Mouse (Mus musculus): ENCODE data around the gene Plau. TPM values are rescaled to one million over a fixed set of nuclear protein-coding genes. Genes with fewer than 3 reads are reported as not detected.

Plau gene
- polyA plus RNA-seq, 1 experiment from 2014 or later, result 0.21 TPM

DNA sequence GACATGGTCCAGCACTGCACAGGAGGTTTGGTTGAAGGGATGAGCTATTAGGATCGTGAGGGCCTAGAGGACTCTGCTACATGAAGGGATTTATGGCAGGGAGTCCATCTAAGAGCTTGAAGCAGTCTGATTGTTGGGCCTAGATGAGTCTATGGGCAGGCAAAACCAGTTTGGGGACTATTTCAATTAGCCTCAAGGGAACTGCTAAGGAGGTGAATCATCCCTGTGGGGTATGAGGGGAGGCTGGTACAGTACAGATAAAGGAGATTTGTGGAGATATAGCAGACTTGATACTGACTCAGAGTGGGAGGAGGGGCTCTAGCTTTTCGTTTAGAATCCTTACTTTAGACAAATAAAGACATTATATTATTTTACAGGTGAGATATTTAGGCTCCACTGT lies 14.0 kb downstream of the Plau start:
- no peak overlapping the region for H3K4me2 ChIP-seq
- ATAC-seq (ENCODE audit: low FRiP score, low read depth), result no peak
- no peaks in the 10 kb centered on the region for H3K36me3 ChIP-seq
- no peak overlapping the region for H3K9ac ChIP-seq
- H3K4me1 ChIP-seq (replicated peaks), result no peaks in the 10 kb centered on the region
- WGBS, result 80% methylated on average over 2 of the region's 2 CpGs
- H3K27ac ChIP-seq (replicated peaks), result no peak overlapping the region
- no peaks in the 10 kb centered on the region for H3K27me3 ChIP-seq
- H3K4me3 ChIP-seq, result no peak overlapping the region
- no peaks in the 10 kb centered on the region for H3K9me3 ChIP-seq

DNA sequence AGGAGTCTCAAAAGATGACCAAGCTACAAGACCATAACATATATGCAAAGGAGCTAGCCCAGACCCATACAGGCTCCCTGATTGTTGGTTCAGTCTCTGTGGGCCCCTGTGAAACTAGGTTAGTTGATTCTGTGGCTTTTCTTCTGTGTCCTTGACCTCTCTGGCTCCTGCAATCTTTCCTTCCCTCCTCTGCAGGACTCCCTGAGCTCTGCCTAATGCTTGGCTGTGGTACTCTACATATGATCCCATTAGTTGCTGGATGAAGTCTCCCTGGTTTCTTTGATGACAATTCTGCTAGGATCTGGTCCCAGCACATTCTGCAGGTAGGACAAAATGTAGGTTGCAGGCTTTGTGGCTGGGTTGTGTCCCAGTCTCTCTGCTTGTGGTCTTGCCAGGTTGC lies 15.3 kb downstream of the Plau start:
- H3K4me3 ChIP-seq, result no peak overlapping the region
- H3K9ac ChIP-seq, result no peak overlapping the region
- H3K27ac ChIP-seq (replicated peaks), result no peak overlapping the region
- H3K9me3 ChIP-seq, result no peaks in the 10 kb centered on the region
- no peak overlapping the region for H3K4me2 ChIP-seq
- no peaks in the 10 kb centered on the region for H3K27me3 ChIP-seq
- no peak for ATAC-seq (ENCODE audit: low FRiP score, low read depth)
- H3K4me1 ChIP-seq (replicated peaks), result no peaks in the 10 kb centered on the region
- H3K36me3 ChIP-seq, result no peaks in the 10 kb centered on the region

DNA sequence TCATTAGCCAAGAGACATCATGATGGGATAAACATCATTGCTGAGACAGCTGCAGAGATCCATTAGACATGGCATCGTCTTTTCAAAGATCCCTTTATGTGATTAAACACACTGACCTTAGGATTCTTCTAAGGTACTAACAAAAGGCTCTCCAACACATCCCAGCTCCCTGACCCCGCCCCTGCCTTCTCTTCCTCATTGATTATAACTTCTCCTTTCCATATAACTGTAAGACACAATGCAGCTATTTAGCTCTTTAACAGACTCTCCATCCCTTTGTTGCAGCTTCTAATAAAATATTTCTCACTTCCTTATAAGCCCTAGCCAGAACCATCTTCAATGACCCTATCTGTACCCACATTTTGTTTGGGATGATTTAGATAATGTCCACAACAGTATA lies 24.7 kb downstream of the Plau start:
- no peak for ATAC-seq (ENCODE audit: low FRiP score, low read depth)
- Histone ChIP-seq H3K4me3 (no peak overlapping the region), H3K4me1 (replicated peaks) (no peaks in the 10 kb centered on the region), H3K27me3 (no peaks in the 10 kb centered on the region), H3K9me3 (no peaks in the 10 kb centered on the region), H3K36me3 (no peaks in the 10 kb centered on the region), H3K27ac (replicated peaks) (no peak overlapping the region), H3K9ac (no peak overlapping the region), H3K4me2 (no peak overlapping the region)
- whole genome bisulfite sequencing, result 76% methylated on average over 2 of the region's 2 CpGs

DNA sequence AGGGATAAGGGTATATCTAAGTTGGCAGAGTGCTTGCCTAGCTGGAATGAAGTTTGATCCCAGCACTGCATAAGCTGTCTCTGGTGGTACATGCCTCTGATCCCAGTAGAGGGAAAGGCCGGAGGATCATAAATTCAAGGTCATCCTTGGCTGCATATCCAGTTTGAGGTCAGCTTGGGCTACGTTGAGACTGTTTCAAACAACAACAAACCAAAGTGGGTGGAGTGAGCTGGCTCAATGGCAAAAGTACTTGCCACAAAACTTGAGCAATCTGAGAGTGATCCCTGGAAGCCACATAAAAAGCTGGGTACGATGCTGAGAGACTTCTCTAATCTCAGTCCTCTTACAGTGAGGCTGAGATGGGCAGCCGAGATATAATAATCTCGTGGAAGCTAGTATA lies 25.1 kb downstream of the Plau start:
- Histone ChIP-seq H3K4me2 (no peak overlapping the region), H3K9ac (no peak overlapping the region), H3K4me1 (replicated peaks) (no peaks in the 10 kb centered on the region), H3K9me3 (no peaks in the 10 kb centered on the region), H3K27me3 (no peaks in the 10 kb centered on the region), H3K27ac (replicated peaks) (no peak overlapping the region), H3K4me3 (no peak overlapping the region), H3K36me3 (no peaks in the 10 kb centered on the region)
- ATAC-seq (ENCODE audit: low FRiP score, low read depth), result no peak
- WGBS, result 86% methylated on average over 5 of the region's 5 CpGs

DNA sequence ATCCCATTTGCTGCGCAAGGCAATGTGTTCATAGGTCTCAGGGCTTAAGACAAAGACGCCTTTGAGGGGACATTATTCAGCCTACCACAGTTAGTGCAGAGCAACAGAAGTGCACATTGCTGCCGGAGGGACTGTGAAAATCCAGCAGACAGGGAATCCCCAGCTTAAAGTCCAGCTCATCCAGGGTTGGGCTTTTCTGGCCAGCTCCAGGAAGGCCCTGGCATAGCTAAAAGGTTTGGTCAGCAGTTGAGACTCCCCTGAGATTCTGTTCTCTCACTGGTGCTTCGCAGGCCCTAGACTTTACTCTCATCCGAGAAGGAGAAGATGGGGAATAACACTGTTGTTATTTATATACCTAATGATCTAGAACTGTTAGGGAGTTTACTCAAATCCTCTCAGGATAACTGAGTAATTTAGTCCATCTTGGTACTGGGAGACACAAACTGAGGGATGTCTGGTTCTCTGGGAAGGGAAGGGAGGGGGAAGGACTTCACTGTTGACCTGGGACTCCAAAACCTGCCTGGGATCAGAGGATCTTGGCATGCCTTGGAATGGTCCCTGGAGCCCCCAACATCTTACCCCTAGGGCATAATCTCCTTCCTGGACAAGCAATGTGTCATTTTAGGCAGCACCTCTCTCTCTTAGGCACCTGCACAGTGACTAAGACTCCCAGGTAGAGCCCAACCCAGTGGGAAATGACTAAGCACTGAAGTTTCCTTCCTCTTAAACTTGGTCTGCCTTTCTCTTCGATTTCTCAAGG lies 27.0 kb downstream of the Plau start:
- Histone ChIP-seq H3K4me1 (replicated peaks) (no peaks in the 10 kb centered on the region), H3K27ac (replicated peaks) (no peak overlapping the region), H3K9me3 (no peaks in the 10 kb centered on the region), H3K27me3 (no peaks in the 10 kb centered on the region), H3K4me3 (no peak overlapping the region), H3K9ac (no peak overlapping the region), H3K36me3 (no peaks in the 10 kb centered on the region), H3K4me2 (no peak overlapping the region)
- WGBS, result 73% methylated on average over 6 of the region's 6 CpGs
- no peak for ATAC-seq (ENCODE audit: low FRiP score, low read depth)

DNA sequence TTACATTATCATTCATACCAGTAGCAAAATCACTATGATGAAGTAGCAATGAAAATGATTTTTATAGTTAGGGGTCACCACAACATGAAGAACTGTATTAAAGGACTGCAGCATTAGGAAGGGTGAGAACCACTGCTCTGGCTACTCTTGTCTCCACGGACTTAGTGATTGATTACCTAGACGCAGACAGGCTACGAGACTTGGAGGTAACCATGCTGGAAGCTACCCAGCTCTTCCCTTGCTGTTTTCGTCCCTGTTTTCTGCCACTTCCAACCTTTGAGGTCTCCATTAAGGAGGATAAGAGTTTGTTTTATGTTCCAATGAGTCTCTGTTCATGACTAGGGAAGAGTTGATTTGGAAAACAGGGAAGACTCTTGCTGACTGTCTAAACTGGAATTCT lies 27.7 kb downstream of the Plau start:
- WGBS, result 72% methylated on average over 4 of the region's 4 CpGs
- no peaks in the 10 kb centered on the region for H3K36me3 ChIP-seq
- H3K4me2 ChIP-seq, result no peak overlapping the region
- ATAC-seq (ENCODE audit: low FRiP score, low read depth), result no peak
- H3K27me3 ChIP-seq, result no peaks in the 10 kb centered on the region
- H3K9me3 ChIP-seq, result no peaks in the 10 kb centered on the region
- H3K9ac ChIP-seq, result no peak overlapping the region
- H3K27ac ChIP-seq (replicated peaks), result no peak overlapping the region
- H3K4me3 ChIP-seq, result no peak overlapping the region
- no peaks in the 10 kb centered on the region for H3K4me1 ChIP-seq (replicated peaks)

DNA sequence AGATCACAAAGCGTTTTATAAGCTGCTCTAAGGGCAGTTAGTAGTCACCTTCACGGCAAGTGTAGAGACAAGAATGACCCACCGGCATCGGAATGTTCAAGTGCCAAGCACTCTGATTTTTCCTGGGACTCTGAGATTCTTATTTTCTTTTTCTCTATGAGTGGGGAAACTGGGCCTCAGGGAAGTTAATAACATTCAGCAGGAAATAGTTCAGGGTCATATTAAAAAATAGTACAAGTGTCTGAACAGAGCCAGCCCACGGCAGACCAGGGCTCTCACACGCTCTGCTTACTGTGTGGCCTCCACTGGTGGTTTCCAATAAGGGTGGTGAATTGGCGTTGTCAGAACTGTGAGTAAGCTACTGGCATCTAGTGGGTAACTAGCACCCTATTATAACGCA lies 29.1 kb downstream of the Plau start:
- no peak overlapping the region for H3K4me2 ChIP-seq
- H3K27ac ChIP-seq (replicated peaks), result no peak overlapping the region
- H3K9ac ChIP-seq, result no peak overlapping the region
- H3K27me3 ChIP-seq, result no peaks in the 10 kb centered on the region
- ATAC-seq (ENCODE audit: low FRiP score, low read depth), result no peak
- no peaks in the 10 kb centered on the region for H3K9me3 ChIP-seq
- WGBS, result 87% methylated on average over 8 of the region's 8 CpGs
- no peaks in the 10 kb centered on the region for H3K4me1 ChIP-seq (replicated peaks)
- no peaks in the 10 kb centered on the region for H3K36me3 ChIP-seq
- H3K4me3 ChIP-seq, result no peak overlapping the region

DNA sequence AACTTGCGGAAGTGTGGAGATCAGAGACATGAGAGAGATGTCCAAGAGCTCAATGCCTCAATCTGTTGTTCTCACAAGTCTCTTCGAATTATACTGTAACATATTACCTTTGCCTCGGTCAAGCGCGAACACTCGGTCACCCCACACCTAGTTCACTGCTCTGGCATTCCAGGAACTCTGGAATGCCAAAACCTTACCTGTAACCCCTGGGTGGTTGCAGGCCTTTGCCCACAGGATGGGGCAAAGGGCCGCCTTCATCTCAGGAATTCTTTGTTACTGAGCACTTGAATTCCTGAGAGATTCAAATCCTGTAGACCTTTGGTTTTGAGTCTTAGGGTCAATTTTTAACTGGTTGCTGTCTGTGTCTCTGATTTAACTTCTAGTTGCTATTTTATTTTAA lies 29.9 kb downstream of the Plau start:
- ATAC-seq (ENCODE audit: low FRiP score, low read depth), result no peak
- H3K36me3 ChIP-seq, result no peaks in the 10 kb centered on the region

DNA sequence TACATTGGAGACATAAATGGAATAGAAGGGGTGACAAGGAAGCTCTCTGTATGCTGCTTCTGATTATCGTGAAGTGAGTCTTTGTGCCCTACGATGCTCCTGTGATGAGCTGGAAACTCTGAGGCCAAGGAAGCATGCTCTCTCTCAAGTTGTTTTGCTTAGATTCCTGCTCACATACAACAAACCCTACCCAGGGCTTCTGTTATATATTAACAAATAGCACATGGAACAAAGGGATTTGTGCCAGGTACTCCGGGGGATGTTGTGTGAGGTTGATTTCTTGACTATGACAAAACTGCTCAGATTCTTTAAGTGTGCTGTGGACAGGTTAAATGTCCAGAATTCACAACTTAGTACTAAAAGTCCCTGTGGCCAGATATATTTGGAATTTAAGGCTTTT lies 33.6 kb downstream of the Plau start:
- Histone ChIP-seq H3K36me3 (no peaks in the 10 kb centered on the region), H3K9ac (no peak overlapping the region), H3K27ac (replicated peaks) (no peak overlapping the region), H3K9me3 (no peaks in the 10 kb centered on the region), H3K4me1 (replicated peaks) (no peaks in the 10 kb centered on the region), H3K4me3 (no peak overlapping the region), H3K4me2 (no peak overlapping the region), H3K27me3 (no peaks in the 10 kb centered on the region)
- ATAC-seq (ENCODE audit: low FRiP score, low read depth), result no peak
- WGBS, result 89% methylated on average over 3 of the region's 3 CpGs

More for the DNA sequence above, 29.9 kb downstream of the Plau start:
- Histone ChIP-seq H3K4me2 (no peak overlapping the region), H3K9ac (no peak overlapping the region), H3K27ac (replicated peaks) (no peak overlapping the region), H3K27me3 (no peaks in the 10 kb centered on the region), H3K4me3 (no peak overlapping the region), H3K9me3 (no peaks in the 10 kb centered on the region), H3K4me1 (replicated peaks) (no peaks in the 10 kb centered on the region)
- 95% methylated on average over 7 of the region's 7 CpGs for WGBS

DNA sequence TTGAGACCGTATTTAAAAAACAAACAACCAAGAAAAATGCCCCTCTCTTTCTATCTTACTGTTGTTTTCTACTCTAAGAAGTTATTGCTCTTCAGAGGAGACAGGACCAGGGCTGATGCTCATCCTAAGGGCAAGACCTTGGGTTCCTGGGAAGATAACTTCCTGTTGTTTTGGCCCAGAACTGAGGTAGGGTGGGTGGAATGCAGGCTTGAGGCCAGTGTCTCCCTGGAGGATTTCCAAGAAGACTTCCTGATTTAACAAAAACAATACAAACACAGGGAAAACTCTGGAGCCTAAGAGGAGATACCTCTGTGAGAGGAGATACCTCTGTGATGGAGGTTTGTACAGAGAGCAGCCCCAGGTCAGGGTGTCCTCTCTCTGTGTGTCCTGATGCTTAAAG lies 35.0 kb downstream of the Plau start:
- 86% methylated on average over 1 of the region's 1 CpGs for WGBS
- Histone ChIP-seq H3K4me2 (no peak overlapping the region), H3K9ac (no peak overlapping the region), H3K4me3 (no peak overlapping the region), H3K27me3 (no peaks in the 10 kb centered on the region), H3K36me3 (no peaks in the 10 kb centered on the region), H3K4me1 (replicated peaks) (no peaks in the 10 kb centered on the region), H3K27ac (replicated peaks) (no peak overlapping the region), H3K9me3 (no peaks in the 10 kb centered on the region)
- ATAC-seq (ENCODE audit: low FRiP score, low read depth), result no peak

DNA sequence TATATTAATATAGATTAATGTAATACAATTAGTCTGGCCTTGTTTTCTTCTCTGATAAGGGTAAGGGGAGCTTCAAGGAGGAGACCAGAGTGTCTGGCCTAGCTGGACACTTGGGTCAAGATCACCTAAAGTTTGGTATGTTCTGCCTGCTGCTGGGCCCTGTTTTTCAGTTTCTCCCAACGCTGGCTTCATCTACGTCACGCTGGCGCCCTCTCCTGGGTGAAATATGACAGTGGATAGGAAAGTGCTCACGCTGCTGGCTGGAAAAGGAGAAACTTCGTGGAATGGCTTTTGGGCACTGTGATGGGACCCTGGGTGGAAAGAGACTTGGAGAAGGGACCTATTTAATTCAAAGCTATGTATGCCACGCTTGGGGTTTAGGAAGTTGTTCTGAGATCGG lies 36.8 kb downstream of the Plau start:
- H3K9me3 ChIP-seq, result no peaks in the 10 kb centered on the region
- no peaks in the 10 kb centered on the region for H3K27me3 ChIP-seq
- under 1% methylated on average over 8 of the region's 8 CpGs for WGBS
- no peak overlapping the region for H3K9ac ChIP-seq
- H3K36me3 ChIP-seq, result no peaks in the 10 kb centered on the region
- H3K4me1 ChIP-seq (replicated peaks), result no peaks in the 10 kb centered on the region
- H3K27ac ChIP-seq (replicated peaks), result no peak overlapping the region
- H3K4me3 ChIP-seq, result no peak overlapping the region
- 0 out of 2 replicates have a peak, but pooled peaks have one; percentile 51 for ATAC-seq (ENCODE audit: low FRiP score, low read depth)
- no peak overlapping the region for H3K4me2 ChIP-seq

DNA sequence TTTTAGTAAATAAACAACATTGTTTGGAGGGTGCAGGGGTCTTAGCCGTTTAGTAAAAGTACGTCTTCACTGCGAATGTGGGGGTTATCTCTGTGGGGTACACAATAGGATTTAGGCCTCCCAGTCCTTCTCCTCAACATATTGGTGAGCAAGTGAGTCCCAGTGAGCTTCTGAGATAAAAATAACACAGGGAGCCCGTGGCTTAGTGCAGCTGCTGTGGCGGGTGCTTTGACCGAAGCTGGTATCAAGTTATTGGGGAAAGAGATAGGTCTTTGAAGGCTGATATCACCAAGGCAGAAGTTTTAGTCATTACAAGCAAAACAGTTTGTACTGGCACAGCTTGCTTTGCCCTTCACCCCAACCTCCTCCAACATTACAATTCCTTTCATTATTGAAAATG lies 37.5 kb downstream of the Plau start:
- 63% methylated on average over 6 of the region's 6 CpGs for WGBS
- no peaks in the 10 kb centered on the region for H3K9me3 ChIP-seq
- no peak for ATAC-seq (ENCODE audit: low FRiP score, low read depth)
- H3K4me1 ChIP-seq (replicated peaks), result no peaks in the 10 kb centered on the region
- no peak overlapping the region for H3K4me2 ChIP-seq
- no peaks in the 10 kb centered on the region for H3K27me3 ChIP-seq
- no peak overlapping the region for H3K4me3 ChIP-seq
- no peak overlapping the region for H3K27ac ChIP-seq (replicated peaks)
- H3K36me3 ChIP-seq, result no peaks in the 10 kb centered on the region
- no peak overlapping the region for H3K9ac ChIP-seq

DNA sequence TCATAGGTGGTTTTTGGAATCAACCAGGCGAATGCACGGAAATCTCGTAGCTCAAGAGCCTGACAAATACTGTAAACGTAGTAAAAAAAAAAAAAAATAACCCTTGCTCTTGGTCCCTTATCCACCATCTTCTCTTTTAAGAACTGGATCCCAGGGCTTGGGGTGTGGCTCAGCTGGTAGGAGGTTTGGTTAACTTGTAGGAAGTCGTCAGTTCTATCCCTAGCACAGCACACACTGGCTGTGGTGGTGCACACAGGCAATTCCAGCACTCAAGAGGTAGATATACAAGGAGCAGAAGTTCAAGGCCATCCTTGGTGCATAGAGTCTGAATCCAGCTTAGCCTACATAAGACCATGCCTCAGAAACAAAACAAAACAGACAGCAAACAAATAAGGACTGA lies 48.2 kb downstream of the Plau start:
- H3K9me3 ChIP-seq, result no peaks in the 10 kb centered on the region
- no peak overlapping the region for H3K4me3 ChIP-seq
- H3K27ac ChIP-seq (replicated peaks), result no peak overlapping the region
- H3K4me1 ChIP-seq (replicated peaks), result no peaks in the 10 kb centered on the region
- H3K27me3 ChIP-seq, result no peaks in the 10 kb centered on the region
- 87% methylated on average over 5 of the region's 5 CpGs for WGBS
- H3K9ac ChIP-seq, result no peak overlapping the region
- no peak overlapping the region for H3K4me2 ChIP-seq
- no peak for ATAC-seq (ENCODE audit: low FRiP score, low read depth)
- H3K36me3 ChIP-seq, result no peaks in the 10 kb centered on the region
